Mouse (Mus musculus): ENCODE data around the gene Rpl18a.

Gene Rpl18a

GRCm38 (mm10) chr8:70856541-70857197 lies 40.5 kb downstream of the Rpl18a start:
- DNase-seq (ENCODE audit: low read depth, low spot score), result no peak

- no peak for DNase-seq (ENCODE audit: low read depth, low spot score)
These were observed 41.2 kb downstream of the Rpl18a start for GRCm38 (mm10) chr8:70856028-70856427.

GRCm38 (mm10) chr8:70853863-70854262 lies 43.3 kb downstream of the Rpl18a start:
- no peak for DNase-seq (ENCODE audit: low read depth, low spot score)

GRCm38 (mm10) chr8:70852595-70853231 lies 44.5 kb downstream of the Rpl18a start:
- no peak for DNase-seq (ENCODE audit: low read depth, low spot score)

- DNase-seq (ENCODE audit: low read depth, low spot score), result no peak
These were observed 45.4 kb downstream of the Rpl18a start for GRCm38 (mm10) chr8:70851837-70852236.

- no peak for DNase-seq (ENCODE audit: low read depth, low spot score)
These were observed 46.3 kb downstream of the Rpl18a start for GRCm38 (mm10) chr8:70850947-70851346.

GRCm38 (mm10) chr8:70850132-70850845 lies 46.9 kb downstream of the Rpl18a start:
- no peak for DNase-seq (ENCODE audit: low read depth, low spot score)

GRCm38 (mm10) chr8:70849333-70849990 lies 47.8 kb downstream of the Rpl18a start:
- no peak for DNase-seq (ENCODE audit: low read depth, low spot score)

GRCm38 (mm10) chr8:70846371-70847154 lies 50.6 kb downstream of the Rpl18a start:
- DNase-seq (ENCODE audit: low read depth, low spot score), result no peak

- no peak for DNase-seq (ENCODE audit: low read depth, low spot score)
These were observed 52.1 kb downstream of the Rpl18a start for GRCm38 (mm10) chr8:70845108-70845507.

Data from mesoderm, embryonic 11.5 days (tissue).